Mouse (Mus musculus): ENCODE data around the gene Trib3.
"Not testable (repeated sequence)": the region's sequence is repeated elsewhere in the genome, so short reads cannot be mapped to it uniquely, and the experiment has no call there.

The Trib3 gene

DNA sequence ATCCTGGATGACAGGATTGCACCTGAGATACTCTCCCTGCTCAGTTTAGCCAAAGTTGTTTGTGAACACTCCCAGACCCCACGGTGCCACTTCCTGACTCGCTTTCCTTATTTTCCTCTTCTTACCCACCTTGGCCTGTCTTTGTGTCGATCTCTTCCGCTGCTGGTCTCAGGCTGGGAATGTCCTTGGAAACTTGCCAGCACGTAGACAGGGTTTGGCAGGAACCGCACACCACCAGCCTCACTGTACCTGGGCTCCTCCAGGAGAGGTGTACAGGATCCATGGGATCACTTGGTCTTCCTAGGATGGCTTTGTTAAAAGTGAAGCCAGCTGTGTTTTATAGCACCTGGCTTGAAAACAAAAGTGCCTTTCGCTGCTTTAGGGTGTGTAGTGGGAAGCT is 30.8 kb downstream of the Trib3 start:
- no peak for DNase-seq (ENCODE audit: low spot score in 2 of 2)

- no peak for DNase-seq (ENCODE audit: low spot score in 2 of 2)
These were observed 36.6 kb downstream of the Trib3 start for GRCm38 (mm10) chr2:152307186-152307585.

GRCm38 (mm10) chr2:152305480-152305879 is 38.4 kb downstream of the Trib3 start:
- no peak for DNase-seq (ENCODE audit: low spot score in 2 of 2)

DNA sequence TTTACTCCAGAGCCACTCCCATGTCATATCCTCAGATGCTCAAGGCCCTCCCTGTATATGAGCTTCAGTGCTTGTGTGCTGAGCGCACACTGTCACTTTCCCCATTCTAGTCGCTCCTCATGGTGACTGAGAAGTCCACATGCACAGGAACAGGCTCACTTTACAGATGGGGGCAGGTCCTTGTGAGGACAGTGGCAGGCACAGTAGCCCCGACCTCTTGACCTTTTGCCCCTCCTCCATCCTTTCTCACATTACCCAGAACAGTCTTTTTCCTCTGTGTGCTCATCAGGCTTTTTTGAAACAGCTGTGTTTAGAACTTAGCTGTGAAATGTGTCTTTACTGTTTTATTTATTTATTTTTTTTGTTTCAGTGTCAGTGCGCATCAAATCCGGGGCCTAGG is 40.1 kb downstream of the Trib3 start:
- DNase-seq (ENCODE audit: low spot score in 2 of 2), result no peak

- no peak for DNase-seq (ENCODE audit: low spot score in 2 of 2)
These were observed 41.0 kb downstream of the Trib3 start for GRCm38 (mm10) chr2:152302862-152303261.

- no peak for DNase-seq (ENCODE audit: low spot score in 2 of 2)
These were observed 49.3 kb downstream of the Trib3 start for GRCm38 (mm10) chr2:152294541-152294940.

DNA sequence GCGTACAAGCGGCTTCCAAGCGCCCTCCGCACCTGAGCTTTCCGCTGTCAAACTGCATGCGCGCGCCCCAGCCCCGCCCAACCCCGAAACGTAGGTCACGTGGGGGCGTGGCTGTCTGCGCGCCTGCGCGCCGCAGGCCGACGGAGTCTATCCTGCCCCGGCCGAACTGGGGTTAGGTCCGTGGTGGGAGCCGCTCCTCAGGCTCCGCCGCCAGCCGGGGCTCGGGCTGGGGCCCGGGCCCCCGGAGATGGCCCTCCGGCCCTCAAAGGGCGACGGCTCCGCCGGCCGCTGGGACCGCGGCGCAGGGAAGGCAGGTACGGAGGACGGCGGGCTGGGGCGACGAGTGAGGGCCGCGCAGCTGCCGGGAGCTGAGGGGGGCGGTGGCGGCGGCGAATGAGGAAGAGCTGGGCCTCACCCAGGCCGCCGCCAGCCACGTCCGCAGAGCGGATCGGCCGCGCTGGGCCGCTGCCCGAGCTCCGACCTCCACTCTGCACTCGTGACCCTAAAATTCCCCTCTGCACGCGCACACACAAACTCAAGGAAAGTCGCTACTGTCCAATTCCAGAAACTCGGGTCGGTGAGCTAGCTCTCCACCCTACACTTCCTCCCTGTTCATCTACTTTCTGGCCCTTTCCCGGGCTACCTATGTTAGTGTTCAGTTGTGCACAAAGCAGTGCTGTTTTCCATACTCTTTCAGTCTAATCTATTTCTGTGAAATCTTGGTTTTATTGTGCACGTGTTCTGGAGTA is 49.9 kb downstream of the Trib3 start, which contains the start of gene Tbc1d20:
TSS of gene Tbc1d20 (plus strand) at position 102 of the 749 bp plus-strand sequence.
- DNase-seq (ENCODE audit: low spot score in 2 of 2), result peak; percentile 72 to 88

DNA sequence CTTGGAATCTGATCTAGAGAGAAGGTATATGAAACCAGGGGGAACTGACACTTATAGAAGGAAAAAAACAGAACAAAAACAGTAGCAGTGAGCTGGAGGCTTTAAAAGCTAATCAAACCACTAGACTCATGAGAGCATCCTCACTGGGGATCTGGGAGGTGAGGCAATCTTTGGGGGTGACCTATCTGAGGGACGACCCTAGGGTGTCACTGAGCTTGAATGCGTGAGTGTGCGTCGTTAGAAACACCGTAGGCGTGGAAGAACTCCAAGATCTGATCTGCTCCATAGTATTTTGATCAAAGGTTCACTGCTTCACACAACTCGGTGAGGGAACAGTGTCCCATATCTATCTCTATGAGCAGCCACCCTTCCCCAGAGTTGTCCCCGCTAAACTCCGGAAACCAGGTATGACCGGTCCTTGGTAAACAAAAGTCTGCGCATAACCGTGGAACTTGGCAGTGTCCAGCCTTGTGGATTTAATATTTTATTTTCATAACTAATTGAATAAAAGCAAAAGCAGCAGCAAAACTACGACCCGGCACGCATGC is 50.6 kb downstream of the Trib3 start:
- DNase-seq (ENCODE audit: low spot score in 2 of 2), result peak in 1 of 2 experiments; percentile 17

- DNase-seq (ENCODE audit: low spot score in 2 of 2), result no peak
These were observed 51.4 kb downstream of the Trib3 start for GRCm38 (mm10) chr2:152292475-152292874.

GRCm38 (mm10) chr2:152289623-152290022 is 54.2 kb downstream of the Trib3 start:
- not testable (repeated sequence) for DNase-seq (ENCODE audit: low spot score in 2 of 2)

- DNase-seq (ENCODE audit: low spot score in 2 of 2), result no peak
These were observed 55.8 kb downstream of the Trib3 start for GRCm38 (mm10) chr2:152288046-152288445.

DNA sequence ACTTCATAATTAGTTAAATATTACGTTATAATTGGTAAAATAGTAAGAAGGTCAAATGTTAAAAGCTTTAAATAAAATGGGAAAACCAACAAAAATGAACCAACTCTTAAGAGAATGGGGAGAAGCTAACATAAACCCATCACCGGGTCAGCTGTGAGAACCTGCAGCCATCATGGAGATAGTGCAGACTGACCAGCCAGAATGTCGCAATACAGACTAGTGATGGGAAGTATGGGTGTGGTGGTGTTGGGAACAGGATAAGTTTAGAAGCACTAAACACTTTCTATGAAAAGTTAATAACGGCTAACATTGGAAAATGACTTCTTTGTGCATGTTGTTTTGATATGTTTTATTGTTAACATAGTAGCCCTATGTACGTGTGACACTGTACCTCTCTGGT is 56.3 kb downstream of the Trib3 start:
- no peak for DNase-seq (ENCODE audit: low spot score in 2 of 2)

Data from frontal cortex, postnatal 14 days (tissue).